Mouse (Mus musculus) small intestine, adult 2 months (tissue): ENCODE results near the gene Apoc4.

Experiments
- CTCF ChIP-seq: fragments of 200-500 bp; IDR thresholded peaks from 2 replicates; pipeline ENCODE4 v1.5.1; 2012; ENCODE audit warnings: low read depth, mild to moderate bottlenecking, control low read depth, inconsistent platforms, low read length, moderate library complexity, mixed read lengths; ENCODE audit not compliant: insufficient replicate concordance, insufficient read length; ENCODE audit errors: extremely low read depth
- POLR2A ChIP-seq: fragments of 200-500 bp; IDR thresholded peaks from 2 replicates; pipeline ENCODE4 v1.6.1; 2012; ENCODE audit warnings: low read depth, mild to moderate bottlenecking, control low read depth, inconsistent platforms, low read length, moderate library complexity

- TF ChIP-seq POLR2A (no peak), CTCF (peak; percentile 23; the same call in 1 of the 2 replicates)
Measured at GRCm38 (mm10) chr7:19666750-19667149, 14.5 kb downstream of the Apoc4 start.
